Mouse (Mus musculus) forebrain, embryonic 10.5 days (tissue): ENCODE data around the gene Cdc37. TPM values are rescaled to one million over a fixed set of nuclear protein-coding genes. Genes with fewer than 3 reads are reported as not detected.

Source experiments
- DNase-seq: peaks from one replicate; pipeline ENCODE4 v3.0.0-alpha.2; 2017; ENCODE audit warnings: low spot score; ENCODE audit errors: extremely low spot score
- H3K27ac ChIP-seq: fragments of 300-500 bp; sonication (generic); 2 replicates; pipeline ENCODE4 v1.5.1; 2016; ENCODE audit warnings: mild to moderate bottlenecking
- H3K27me3 ChIP-seq: fragments of 300-500 bp; sonication (generic); 2 replicates; pipeline ENCODE4 v1.6.1; 2016; ENCODE audit warnings: mild to moderate bottlenecking; ENCODE audit not compliant: poor library complexity, severe bottlenecking
- H3K36me3 ChIP-seq: fragments of 300-500 bp; sonication (generic); replicated peaks from 2 replicates; pipeline ENCODE4 v1.6.1; 2016; ENCODE audit warnings: mild to moderate bottlenecking, moderate library complexity
- H3K4me1 ChIP-seq: fragments of 300-500 bp; sonication (generic); 2 replicates; pipeline ENCODE4 v1.6.1; 2016
- H3K4me3 ChIP-seq: fragments of 300-500 bp; sonication (generic); 2 replicates; pipeline ENCODE4 v1.5.1; 2016; ENCODE audit warnings: mild to moderate bottlenecking, moderate library complexity
- H3K9me3 ChIP-seq: fragments of 300-500 bp; sonication (generic); 2 replicates; pipeline ENCODE4 v1.6.1; 2016; ENCODE audit warnings: mild to moderate bottlenecking, moderate library complexity
- WGBS: fragments of 180-500 bp; shearing (Covaris S2); methylation state at CpG from one replicate; pipeline ENCODE4 v1.1.7; 2016; 5-methylcytosine and 5-hydroxymethylcytosine counted together
- polyA plus RNA-seq: library from polyadenylated mRNA; unstranded; fragments of >200 nt; fragmentation: Nextera tagmentation; extraction: Ambion mirVana; gene quantifications from 2 replicates; pipeline ENCODE4 v1.2.1, GENCODE M21; 2016

Cdc37 gene
- polyA plus RNA-seq, 1 experiment from 2014 or later: 351 TPM

DNA sequence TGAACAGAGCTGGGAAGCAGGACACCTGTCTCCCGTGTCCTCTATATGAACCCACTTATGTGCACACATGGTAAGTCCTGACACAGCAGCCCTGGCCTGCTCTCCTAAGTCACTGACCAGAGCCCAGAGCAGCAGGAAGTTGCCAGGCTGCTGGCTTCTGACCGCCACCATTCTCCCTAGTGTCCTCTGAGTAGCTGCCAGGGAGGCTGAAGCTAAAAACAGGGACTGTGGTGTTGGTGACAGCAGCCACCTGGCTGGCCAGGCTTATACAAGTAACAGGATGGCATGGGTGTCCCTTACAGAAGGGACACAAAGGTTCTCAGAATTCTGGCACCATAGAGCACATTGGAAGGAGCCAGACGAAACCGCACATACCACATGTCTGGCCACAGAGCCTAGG is 4.4 kb downstream of the Cdc37 start:
- no peaks in the 10 kb centered on the region for H3K27me3 ChIP-seq
- H3K36me3 ChIP-seq: peaks cover 80% of the 10 kb centered on the region
- no peak overlapping the region for H3K27ac ChIP-seq
- no peak overlapping the region for H3K4me3 ChIP-seq
- no peak for DNase-seq
- no peaks in the 10 kb centered on the region for H3K9me3 ChIP-seq
- WGBS: 96% methylated on average over 4 of the region's 4 CpGs
- peaks cover 38% of the 10 kb centered on the region for H3K4me1 ChIP-seq

DNA sequence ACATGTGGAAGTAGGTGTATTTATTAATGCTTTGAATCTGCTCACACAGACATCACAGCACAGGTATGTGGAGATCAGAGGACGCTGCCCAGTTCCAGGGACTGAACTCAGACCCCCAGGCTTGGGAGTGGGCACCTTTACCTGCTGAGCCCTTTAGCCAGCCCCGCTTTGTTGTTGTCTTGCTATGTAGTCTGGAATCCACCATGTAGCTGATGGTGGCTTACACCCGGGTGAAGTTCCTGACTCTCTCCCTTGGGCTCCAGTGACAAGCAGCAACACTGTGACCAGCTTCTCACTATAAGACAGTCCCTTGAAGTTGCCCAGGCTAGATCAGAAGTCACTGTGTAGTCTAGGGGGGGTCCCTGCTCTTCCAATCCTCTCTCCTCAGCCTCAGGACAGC is 5.4 kb downstream of the Cdc37 start:
- Histone ChIP-seq H3K4me1 (peaks cover 32% of the 10 kb centered on the region), H3K4me3 (no peak overlapping the region), H3K27ac (no peak overlapping the region), H3K27me3 (no peaks in the 10 kb centered on the region), H3K9me3 (no peaks in the 10 kb centered on the region), H3K36me3 (peaks cover 90% of the 10 kb centered on the region)
- no peak for DNase-seq
- 96% methylated on average over 3 of the region's 3 CpGs for WGBS

- Histone ChIP-seq H3K27me3 (no peaks in the 10 kb centered on the region), H3K4me3 (no peak overlapping the region), H3K27ac (no peak overlapping the region), H3K9me3 (no peaks in the 10 kb centered on the region), H3K4me1 (peaks cover 9% of the 10 kb centered on the region), H3K36me3 (peaks cover 99% of the 10 kb centered on the region)
- no peak for DNase-seq
- WGBS: 93% methylated on average over 14 of the region's 14 CpGs
Measured at GRCm38 (mm10) chr9:21141922-21142321, 7.9 kb downstream of the Cdc37 start.

DNA sequence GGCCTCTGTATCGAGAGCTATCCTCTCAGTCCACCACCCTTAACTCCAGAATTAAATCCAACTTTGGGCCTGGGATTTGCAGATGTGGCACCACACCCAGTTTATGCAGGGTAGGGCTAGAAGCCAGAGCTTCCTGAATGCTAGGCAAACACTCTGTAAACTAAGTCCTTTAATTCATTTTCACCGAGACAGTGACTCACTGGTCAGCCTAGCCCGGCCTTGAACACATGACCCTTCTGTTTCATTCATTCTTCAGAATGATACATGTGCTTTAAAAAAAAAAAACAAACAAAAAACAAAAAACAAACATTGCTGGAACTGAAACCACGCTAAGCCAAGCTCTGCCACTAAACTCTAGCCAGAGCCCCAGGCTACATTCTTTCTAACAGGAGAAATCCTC is 11.4 kb downstream of the Cdc37 start:
- Histone ChIP-seq H3K27me3 (no peaks in the 10 kb centered on the region), H3K36me3 (peaks cover 72% of the 10 kb centered on the region), H3K27ac (no peak overlapping the region), H3K4me1 (0 out of 2 replicates have a peak, but pooled peaks cover 2% of the 10 kb centered on the region), H3K4me3 (no peak overlapping the region), H3K9me3 (no peaks in the 10 kb centered on the region)
- 92% methylated on average over 4 of the region's 4 CpGs for WGBS
- no peak for DNase-seq

DNA sequence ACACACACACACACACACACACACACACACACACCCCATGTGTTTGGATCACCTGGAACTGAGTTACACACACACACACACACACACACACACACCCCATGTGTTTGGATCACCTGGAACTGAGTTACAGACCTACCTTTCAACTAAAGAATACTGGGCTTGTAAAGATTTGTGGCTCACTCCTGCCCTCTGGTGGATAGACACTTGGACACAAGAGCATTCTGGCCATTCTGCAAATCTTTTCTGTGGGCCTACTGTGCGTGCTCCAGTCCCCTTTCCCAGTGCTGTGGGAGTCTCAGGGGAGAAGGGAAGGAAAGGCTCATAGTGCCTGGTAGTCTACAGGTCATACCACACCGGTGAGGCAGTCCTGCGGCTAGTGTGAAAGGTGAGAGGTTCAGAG is 12.6 kb downstream of the Cdc37 start:
- Histone ChIP-seq H3K36me3 (peaks cover 61% of the 10 kb centered on the region), H3K4me3 (no peak overlapping the region), H3K27ac (no peak overlapping the region), H3K4me1 (0 out of 2 replicates have a peak, but pooled peaks cover 2% of the 10 kb centered on the region), H3K9me3 (no peaks in the 10 kb centered on the region), H3K27me3 (no peaks in the 10 kb centered on the region)
- WGBS: 55% methylated on average over 3 of the region's 3 CpGs
- DNase-seq: peak; percentile 46

DNA sequence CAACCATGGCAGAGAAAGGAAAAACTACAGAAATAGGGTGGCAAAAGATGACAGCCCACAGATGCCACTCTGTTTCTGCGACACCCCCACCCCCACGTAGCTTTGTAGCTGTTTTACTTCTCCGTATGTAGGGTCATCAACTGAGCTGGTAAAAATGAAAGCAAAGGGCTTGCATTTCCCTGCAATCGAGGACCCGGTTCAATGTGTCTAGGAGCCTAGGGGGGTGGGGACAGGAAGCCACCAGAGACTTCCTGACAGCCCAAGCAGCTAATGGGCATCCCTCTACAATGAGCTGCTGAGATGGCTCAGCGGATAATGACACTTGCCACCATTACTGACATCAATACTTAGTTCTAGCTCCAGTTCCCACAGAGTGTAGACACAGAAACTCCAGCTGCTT is 13.4 kb downstream of the Cdc37 start:
- WGBS: 87% methylated on average over 6 of the region's 6 CpGs

DNA sequence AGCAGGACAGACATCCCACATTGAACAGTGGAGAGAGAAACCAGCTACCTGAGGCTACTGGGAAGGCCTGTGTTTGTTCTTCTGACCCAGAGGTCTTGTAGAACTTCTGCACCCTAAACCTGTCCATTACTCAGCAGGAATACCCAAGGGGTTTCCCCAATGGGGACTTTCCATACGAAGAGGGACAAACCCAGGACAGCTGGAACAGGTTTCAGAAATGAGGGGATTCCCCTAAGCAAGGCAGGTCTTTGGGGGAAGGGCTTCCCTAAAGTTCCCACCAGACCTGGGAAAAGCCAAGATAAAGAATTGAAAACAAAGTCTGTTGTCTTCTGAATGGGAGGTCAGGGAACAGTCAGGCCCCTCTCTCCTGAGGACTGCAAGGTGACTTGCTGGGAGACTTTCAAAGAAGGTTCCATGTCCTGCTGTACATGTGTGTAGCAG is 13.8 kb downstream of the Cdc37 start:
- WGBS: 77% methylated on average over 1 of the region's 1 CpGs
- Histone ChIP-seq H3K27me3 (no peaks in the 10 kb centered on the region), H3K9me3 (no peaks in the 10 kb centered on the region), H3K36me3 (peaks cover 48% of the 10 kb centered on the region), H3K4me3 (no peak overlapping the region), H3K27ac (no peak overlapping the region), H3K4me1 (peaks cover 7% of the 10 kb centered on the region; the same call in 1 of the 2 replicates)
- no peak for DNase-seq

More for the DNA sequence above, 13.4 kb downstream of the Cdc37 start:
- peaks cover 52% of the 10 kb centered on the region for H3K36me3 ChIP-seq
- no peak for DNase-seq
- H3K27me3 ChIP-seq: no peaks in the 10 kb centered on the region
- H3K4me1 ChIP-seq: peaks cover 5% of the 10 kb centered on the region; the same call in 1 of the 2 replicates
- no peak overlapping the region for H3K27ac ChIP-seq
- H3K4me3 ChIP-seq: no peak overlapping the region
- no peaks in the 10 kb centered on the region for H3K9me3 ChIP-seq

DNA sequence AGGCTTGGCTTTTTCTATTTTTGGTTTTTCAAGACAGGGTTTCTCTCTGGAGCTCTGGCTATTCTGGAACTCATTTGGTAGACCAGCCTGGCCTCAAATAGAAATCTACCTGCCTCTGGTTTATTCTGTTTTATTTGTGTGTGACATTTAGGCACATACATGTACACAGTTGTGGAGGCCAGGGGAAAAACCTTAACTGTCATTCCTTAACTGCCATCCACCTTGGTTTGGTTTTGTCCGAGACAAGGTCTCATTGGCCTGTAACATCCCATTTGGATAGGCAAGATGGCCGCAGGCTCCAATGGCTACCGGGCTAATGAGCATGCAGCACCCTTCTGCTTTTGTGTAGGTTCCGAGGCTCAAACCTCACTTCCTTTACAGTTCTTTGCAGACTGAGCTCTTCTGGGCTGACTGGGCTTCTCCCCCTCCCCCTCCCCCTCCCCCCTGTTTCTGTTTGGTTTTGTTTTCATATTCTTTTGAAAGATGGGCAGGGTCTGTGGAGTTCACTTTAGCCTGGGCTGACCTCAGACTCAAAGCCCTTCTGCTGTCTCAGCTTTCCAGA is 14.4 kb downstream of the Cdc37 start:
- Histone ChIP-seq H3K4me1 (peaks cover 12% of the 10 kb centered on the region), H3K27ac (no peak overlapping the region), H3K27me3 (no peaks in the 10 kb centered on the region), H3K36me3 (peaks cover 42% of the 10 kb centered on the region), H3K9me3 (no peaks in the 10 kb centered on the region), H3K4me3 (no peak overlapping the region)
- WGBS: 82% methylated on average over 4 of the region's 4 CpGs
- DNase-seq: no peak

DNA sequence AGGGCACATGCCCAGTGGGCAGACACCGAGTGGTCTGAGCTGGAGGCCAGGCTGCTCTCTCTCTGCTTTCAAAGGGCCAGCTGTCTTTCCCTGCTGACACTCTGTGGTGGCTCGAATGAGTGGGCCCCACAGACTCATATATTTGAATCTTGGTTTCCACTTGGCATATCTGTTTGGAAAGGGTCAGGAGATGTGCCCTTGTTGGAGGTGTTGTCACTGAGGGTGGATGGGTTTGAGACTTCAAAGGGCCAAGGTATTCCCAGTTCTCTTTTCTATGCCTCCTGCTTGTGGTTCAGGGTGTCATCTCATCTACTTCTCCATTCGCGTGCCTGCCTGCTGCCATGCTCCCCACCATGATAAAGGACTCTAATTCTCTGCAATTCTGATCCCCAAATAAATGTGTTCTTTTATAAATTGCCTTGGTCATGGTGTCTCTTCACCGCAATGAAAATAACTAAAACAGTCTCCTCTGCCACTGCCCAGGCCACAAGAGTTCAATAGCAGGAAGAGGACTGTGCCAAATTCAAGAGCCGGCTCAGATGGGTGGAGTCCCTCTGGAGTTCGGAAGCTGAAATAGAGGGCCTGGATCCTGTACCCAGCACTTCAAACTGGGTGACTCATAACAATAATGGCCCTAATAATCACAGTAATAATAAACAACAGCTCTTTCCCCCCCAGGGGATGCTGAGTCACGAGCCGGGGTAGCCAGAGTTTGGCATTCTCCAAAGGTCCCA is 15.0 kb downstream of the Cdc37 start:
- WGBS: 85% methylated on average over 9 of the region's 9 CpGs
- H3K27ac ChIP-seq: no peak overlapping the region
- no peaks in the 10 kb centered on the region for H3K9me3 ChIP-seq
- H3K27me3 ChIP-seq: no peaks in the 10 kb centered on the region
- DNase-seq: no peak
- peaks cover 17% of the 10 kb centered on the region for H3K4me1 ChIP-seq
- H3K36me3 ChIP-seq: peaks cover 36% of the 10 kb centered on the region
- no peak overlapping the region for H3K4me3 ChIP-seq

DNA sequence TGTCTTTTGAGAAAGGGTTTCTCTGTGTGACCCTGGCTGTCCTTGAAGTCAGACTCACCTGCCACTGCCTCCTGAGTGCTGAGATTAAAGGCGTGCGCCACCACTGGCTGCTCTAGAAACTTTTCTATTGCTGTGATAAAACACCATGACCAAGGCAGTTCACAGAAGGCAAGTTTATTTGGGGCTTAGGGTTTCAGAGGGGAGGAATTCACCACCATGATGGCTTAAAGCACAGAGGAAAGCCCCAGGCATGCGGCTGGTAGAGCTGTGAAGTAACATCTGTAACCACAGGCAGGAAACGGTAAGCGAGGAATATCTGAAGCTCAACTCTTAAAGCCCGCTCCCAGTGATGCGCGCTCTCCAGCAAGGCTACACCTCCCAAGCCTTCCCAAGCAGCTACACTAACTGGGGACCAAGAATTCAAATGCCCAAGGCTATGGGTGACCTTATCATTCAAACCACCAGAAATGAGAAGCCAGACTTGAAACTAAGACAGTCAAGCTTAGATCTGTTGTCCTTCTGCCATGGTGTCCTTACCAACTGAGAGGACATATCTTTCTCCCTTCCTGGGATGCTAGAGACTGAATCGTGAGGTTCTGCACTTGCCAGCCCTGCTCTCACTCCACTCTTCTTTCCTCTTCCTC is 16.6 kb downstream of the Cdc37 start:
- WGBS: 85% methylated on average over 9 of the region's 9 CpGs
- peaks cover 20% of the 10 kb centered on the region for H3K36me3 ChIP-seq
- H3K4me1 ChIP-seq: peaks cover 17% of the 10 kb centered on the region
- no peaks in the 10 kb centered on the region for H3K27me3 ChIP-seq
- H3K4me3 ChIP-seq: no peak overlapping the region
- no peaks in the 10 kb centered on the region for H3K9me3 ChIP-seq
- DNase-seq: no peak
- H3K27ac ChIP-seq: no peak overlapping the region

GRCm38 (mm10) chr9:21132102-21132775 is 17.5 kb downstream of the Cdc37 start:
- Histone ChIP-seq H3K27ac (no peak overlapping the region), H3K4me3 (peak overlapping the region; percentile 61; the same call in 1 of the 2 replicates)
- WGBS: 90% methylated on average over 12 of the region's 12 CpGs

DNA sequence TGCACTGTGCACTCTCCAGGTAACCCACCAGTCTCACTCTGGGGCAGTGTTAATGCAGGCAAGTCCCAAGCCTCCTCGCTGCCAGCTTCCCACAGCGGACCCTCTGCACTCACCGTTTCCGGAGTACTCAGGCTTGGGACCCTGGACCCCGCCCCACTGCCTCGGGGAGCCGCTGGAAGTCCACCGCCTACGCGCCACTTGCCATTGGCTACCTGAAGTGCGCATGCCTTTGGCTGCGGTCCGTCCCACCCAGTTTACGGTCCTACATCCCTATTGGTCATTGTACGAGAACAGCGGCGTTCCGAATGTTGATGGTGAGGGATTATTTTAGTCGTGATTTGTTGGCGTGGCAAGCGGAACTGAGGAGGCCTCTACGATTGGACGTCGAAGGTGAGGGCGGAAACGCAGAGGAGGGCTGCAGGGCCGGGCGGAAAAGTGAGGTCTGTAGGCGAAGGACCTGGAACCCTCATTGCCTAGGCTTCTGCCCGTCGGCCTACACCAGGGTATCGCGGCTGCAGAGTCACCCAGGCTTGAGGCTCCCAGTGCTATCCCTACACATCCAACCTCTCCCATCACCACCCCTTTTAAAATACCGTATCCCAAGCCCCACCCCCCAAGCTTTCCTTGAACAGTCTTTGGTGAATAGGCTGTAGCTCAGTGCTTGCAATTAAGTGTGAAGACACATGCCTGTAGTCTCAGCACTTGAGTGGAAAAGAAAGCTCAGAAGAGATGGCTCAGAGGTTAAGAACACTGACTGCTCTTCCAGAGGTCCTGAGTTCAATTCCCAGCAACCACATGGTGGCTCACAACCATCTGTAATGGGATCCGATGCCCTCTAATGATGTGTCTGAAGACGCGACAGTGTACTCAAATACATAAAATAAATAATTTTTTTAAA is 18.5 kb downstream of the Cdc37 start, which contains the start of gene Tyk2:
TSS of gene Tyk2 (minus strand) at position 185 of the 898 bp plus-strand sequence.
- WGBS: 6% methylated on average over 37 of the region's 37 CpGs
- H3K36me3 ChIP-seq: peaks cover 11% of the 10 kb centered on the region

More at GRCm38 (mm10) chr9:21132102-21132775, 17.5 kb downstream of the Cdc37 start:
- Histone ChIP-seq H3K4me1 (peaks cover 17% of the 10 kb centered on the region), H3K9me3 (no peaks in the 10 kb centered on the region), H3K27me3 (no peaks in the 10 kb centered on the region), H3K36me3 (peaks cover 11% of the 10 kb centered on the region)
- no peak for DNase-seq

More for the DNA sequence above, 18.5 kb downstream of the Cdc37 start, which contains the start of gene Tyk2:
- Histone ChIP-seq H3K4me3 (peak within 1 kb of the TSS; percentile 61), H3K4me1 (peaks cover 17% of the 10 kb centered on the region), H3K27ac (peak within 1 kb of the TSS; percentile 81), H3K27me3 (no peaks in the 10 kb centered on the region), H3K9me3 (no peaks in the 10 kb centered on the region)
- DNase-seq: peak; percentile 92
